Mouse (Mus musculus) lung, embryonic 15.5 days (tissue): ENCODE results near the gene Lmln. TPM values are rescaled to one million over a fixed set of nuclear protein-coding genes. Genes with fewer than 3 reads are reported as not detected.
"Not testable (repeated sequence)": the region's sequence is repeated elsewhere in the genome, so short reads cannot be mapped to it uniquely, and the experiment has no call there.

Source experiments
- ATAC-seq: fragments of 200-750 bp; cut with Nextera tagmentation; 2 replicates; pipeline ENCODE4 v1.8.0; 2017; ENCODE audit warnings: moderate number of reproducible peaks, borderline replicate concordance; ENCODE audit not compliant: low FRiP score, low TSS enrichment; ENCODE audit errors: extremely low read depth
- H3K27ac ChIP-seq: fragments of 300-500 bp; sonication (generic); 2 replicates; pipeline ENCODE4 v1.5.1; 2015; ENCODE audit warnings: moderate library complexity, mild to moderate bottlenecking, inconsistent platforms
- H3K27me3 ChIP-seq: fragments of 300-500 bp; sonication (generic); 2 replicates; pipeline ENCODE4 v1.6.1; 2015; ENCODE audit warnings: inconsistent platforms
- H3K36me3 ChIP-seq: fragments of 300-500 bp; sonication (generic); 2 replicates; pipeline ENCODE4 v1.6.1; 2015; ENCODE audit warnings: inconsistent platforms
- H3K4me1 ChIP-seq: fragments of 300-500 bp; sonication (generic); 2 replicates; pipeline ENCODE4 v1.6.1; 2015; ENCODE audit warnings: inconsistent platforms
- H3K4me2 ChIP-seq: fragments of 300-500 bp; sonication (generic); 2 replicates; pipeline ENCODE4 v1.6.1; 2015; ENCODE audit warnings: inconsistent platforms, mild to moderate bottlenecking, moderate library complexity
- H3K4me3 ChIP-seq: fragments of 300-500 bp; sonication (generic); 2 replicates; pipeline ENCODE4 v1.5.1; 2015; ENCODE audit warnings: mild to moderate bottlenecking, inconsistent platforms
- H3K9ac ChIP-seq: fragments of 300-500 bp; sonication (generic); 2 replicates; pipeline ENCODE4 v1.6.1; 2015; ENCODE audit warnings: inconsistent platforms
- H3K9me3 ChIP-seq: fragments of 300-500 bp; sonication (generic); 2 replicates; pipeline ENCODE4 v1.6.1; 2016; ENCODE audit warnings: inconsistent platforms
- WGBS: fragments of 180-500 bp; shearing (Covaris S2); methylation state at CpG from one replicate; pipeline ENCODE4 v1.1.7; 2015; 5-methylcytosine and 5-hydroxymethylcytosine counted together
- polyA plus RNA-seq: library from polyadenylated mRNA; unstranded; fragments of >200 nt; fragmentation: Nextera tagmentation; extraction: Ambion mirVana; gene quantifications from 2 replicates; pipeline ENCODE4 v1.2.1, GENCODE M21; 2015

The Lmln gene
- polyA plus RNA-seq, 1 experiment from 2014 or later = 4.2 TPM

GRCm38 (mm10) chr16:33058656-33059055 lies 3.7 kb upstream of the Lmln start:
- WGBS = 81% methylated on average over 9 of the region's 9 CpGs
- Histone ChIP-seq H3K36me3 (peaks cover 33% of the 10 kb centered on the region), H3K4me3 (0 out of 2 replicates have a peak overlapping the region, but pooled peaks have one; percentile 77), H3K4me1 (peaks cover 34% of the 10 kb centered on the region)
- not testable (repeated sequence) for H3K9ac ChIP-seq, H3K27me3 ChIP-seq, H3K9me3 ChIP-seq, H3K27ac ChIP-seq, H3K4me2 ChIP-seq, ATAC-seq

GRCm38 (mm10) chr16:33059471-33059870 lies 2.9 kb upstream of the Lmln start:
- no peak for ATAC-seq
- Histone ChIP-seq H3K9me3 (no peaks in the 10 kb centered on the region), H3K27me3 (no peaks in the 10 kb centered on the region), H3K9ac (no peak overlapping the region), H3K4me2 (no peak overlapping the region), H3K4me3 (no peak overlapping the region), H3K4me1 (peaks cover 36% of the 10 kb centered on the region), H3K36me3 (peaks cover 33% of the 10 kb centered on the region), H3K27ac (no peak overlapping the region)
- 59% methylated on average over 1 of the region's 1 CpGs for WGBS

GRCm38 (mm10) chr16:33060926-33061325 lies 1.4 kb upstream of the Lmln start:
- no peak overlapping the region for H3K4me3 ChIP-seq
- WGBS = 80% methylated on average over 2 of the region's 2 CpGs
- no peak overlapping the region for H3K27ac ChIP-seq
- H3K27me3 ChIP-seq = no peaks in the 10 kb centered on the region
- no peak for ATAC-seq
- H3K4me1 ChIP-seq = peaks cover 32% of the 10 kb centered on the region
- H3K9me3 ChIP-seq = no peaks in the 10 kb centered on the region
- no peak overlapping the region for H3K9ac ChIP-seq
- no peak overlapping the region for H3K4me2 ChIP-seq
- H3K36me3 ChIP-seq = peaks cover 33% of the 10 kb centered on the region

- H3K4me3 ChIP-seq = peak overlapping the region; percentile 67; the same call in 1 of the 2 replicates
- no peaks in the 10 kb centered on the region for H3K27me3 ChIP-seq
- 44% methylated on average over 11 of the region's 11 CpGs for WGBS
- peak overlapping the region; percentile 82; the same call in 1 of the 2 replicates for H3K27ac ChIP-seq
- H3K9me3 ChIP-seq = no peaks in the 10 kb centered on the region
- H3K36me3 ChIP-seq = peaks cover 33% of the 10 kb centered on the region
- H3K4me1 ChIP-seq = peaks cover 32% of the 10 kb centered on the region
- H3K9ac ChIP-seq = no peak overlapping the region
- no peak for ATAC-seq
- H3K4me2 ChIP-seq = peak overlapping the region; percentile 85
Measured at GRCm38 (mm10) chr16:33061400-33061799, 921 bp upstream of the Lmln start.

GRCm38 (mm10) chr16:33062682-33063131 lies 386 bp downstream of the Lmln start:
- Histone ChIP-seq H3K36me3 (peaks cover 33% of the 10 kb centered on the region), H3K4me1 (peaks cover 32% of the 10 kb centered on the region), H3K27me3 (no peaks in the 10 kb centered on the region), H3K4me3 (peak overlapping the region; percentile 67), H3K9ac (peak overlapping the region; percentile 55), H3K4me2 (peak overlapping the region; percentile 85), H3K27ac (peak overlapping the region; percentile 82), H3K9me3 (no peaks in the 10 kb centered on the region)
- peak; percentile 73; the same call in 1 of the 2 replicates for ATAC-seq
- WGBS = under 1% methylated on average over 34 of the region's 35 CpGs

- H3K4me2 ChIP-seq = peak overlapping the region; percentile 85
- H3K27me3 ChIP-seq = no peaks in the 10 kb centered on the region
- WGBS = 13% methylated on average over 7 of the region's 7 CpGs
- peak overlapping the region; percentile 55; the same call in 1 of the 2 replicates for H3K9ac ChIP-seq
- H3K4me1 ChIP-seq = peaks cover 27% of the 10 kb centered on the region
- no peak for ATAC-seq
- H3K4me3 ChIP-seq = peak overlapping the region; percentile 67
- no peaks in the 10 kb centered on the region for H3K9me3 ChIP-seq
- H3K27ac ChIP-seq = peak overlapping the region; percentile 82
- peaks cover 28% of the 10 kb centered on the region for H3K36me3 ChIP-seq
Measured at GRCm38 (mm10) chr16:33063267-33063666, 946 bp downstream of the Lmln start.

GRCm38 (mm10) chr16:33064636-33065035 lies 2.3 kb downstream of the Lmln start:
- Histone ChIP-seq H3K4me3 (no peak overlapping the region), H3K27ac (no peak overlapping the region), H3K27me3 (no peaks in the 10 kb centered on the region), H3K4me1 (peaks cover 15% of the 10 kb centered on the region), H3K9me3 (no peaks in the 10 kb centered on the region), H3K4me2 (no peak overlapping the region), H3K36me3 (peaks cover 14% of the 10 kb centered on the region), H3K9ac (no peak overlapping the region)
- ATAC-seq = no peak
- 78% methylated on average over 9 of the region's 9 CpGs for WGBS

GRCm38 (mm10) chr16:33070928-33071327 lies 8.6 kb downstream of the Lmln start:
- no peaks in the 10 kb centered on the region for H3K27me3 ChIP-seq
- H3K4me3 ChIP-seq = no peak overlapping the region
- H3K9ac ChIP-seq = no peak overlapping the region
- no peak for ATAC-seq
- no peaks in the 10 kb centered on the region for H3K9me3 ChIP-seq
- H3K36me3 ChIP-seq = peaks cover 13% of the 10 kb centered on the region; the same call in 1 of the 2 replicates
- H3K4me2 ChIP-seq = no peak overlapping the region
- H3K4me1 ChIP-seq = no peaks in the 10 kb centered on the region
- no peak overlapping the region for H3K27ac ChIP-seq

- H3K27me3 ChIP-seq = no peaks in the 10 kb centered on the region
- H3K9me3 ChIP-seq = no peaks in the 10 kb centered on the region
- no peak; the same call in 1 of the 2 replicates for ATAC-seq
- no peak overlapping the region for H3K4me3 ChIP-seq
- peaks cover 13% of the 10 kb centered on the region; the same call in 1 of the 2 replicates for H3K36me3 ChIP-seq
- H3K4me1 ChIP-seq = no peaks in the 10 kb centered on the region
- H3K9ac ChIP-seq = no peak overlapping the region
- no peak overlapping the region for H3K4me2 ChIP-seq
- 82% methylated on average over 6 of the region's 6 CpGs for WGBS
- no peak overlapping the region for H3K27ac ChIP-seq
Measured at GRCm38 (mm10) chr16:33072871-33073557, 10.7 kb downstream of the Lmln start.

GRCm38 (mm10) chr16:33074967-33075366 lies 12.6 kb downstream of the Lmln start:
- Histone ChIP-seq H3K4me3 (no peak overlapping the region), H3K9ac (no peak overlapping the region), H3K4me1 (no peaks in the 10 kb centered on the region), H3K27ac (no peak overlapping the region), H3K4me2 (no peak overlapping the region), H3K36me3 (peaks cover 13% of the 10 kb centered on the region; the same call in 1 of the 2 replicates), H3K27me3 (no peaks in the 10 kb centered on the region), H3K9me3 (no peaks in the 10 kb centered on the region)
- WGBS = 54% methylated on average over 5 of the region's 5 CpGs
- no peak for ATAC-seq

- Histone ChIP-seq H3K4me2 (no peak overlapping the region), H3K27me3 (no peaks in the 10 kb centered on the region), H3K9ac (no peak overlapping the region), H3K27ac (no peak overlapping the region), H3K36me3 (peaks cover 10% of the 10 kb centered on the region; the same call in 1 of the 2 replicates), H3K4me3 (no peak overlapping the region), H3K9me3 (no peaks in the 10 kb centered on the region), H3K4me1 (no peaks in the 10 kb centered on the region)
- no peak for ATAC-seq
- 48% methylated on average over 6 of the region's 6 CpGs for WGBS
Measured at GRCm38 (mm10) chr16:33076078-33076477, 13.8 kb downstream of the Lmln start.

- no peak for ATAC-seq
- WGBS = 83% methylated on average over 5 of the region's 5 CpGs
- H3K36me3 ChIP-seq = 0 out of 2 replicates have a peak, but pooled peaks cover 8% of the 10 kb centered on the region
Measured at GRCm38 (mm10) chr16:33077069-33077627, 14.8 kb downstream of the Lmln start.

More at GRCm38 (mm10) chr16:33077069-33077627, 14.8 kb downstream of the Lmln start:
- H3K9ac ChIP-seq = no peak overlapping the region
- no peak overlapping the region for H3K4me2 ChIP-seq
- H3K9me3 ChIP-seq = no peaks in the 10 kb centered on the region
- no peaks in the 10 kb centered on the region for H3K4me1 ChIP-seq
- no peak overlapping the region for H3K27ac ChIP-seq
- H3K4me3 ChIP-seq = no peak overlapping the region
- H3K27me3 ChIP-seq = no peaks in the 10 kb centered on the region
